Mouse (Mus musculus) spleen, adult 2 months (tissue): ENCODE measurements at regions not wholly inside any gene's neighbourhood (a gene's known extent, or its start where the extent isn't known, plus 50 kb on each side); places are given as distances from the start of the nearest gene placed in this dataset.

ENCODE experiments used
- DNase-seq, 2 experiments: peaks; one replicate each; pipeline versions ENCODE4 v3.0.0 to v3.0.0-alpha.2; 2012 to 2021; ENCODE audit warnings: low spot score in 2 of 2, low read depth in 1 of 2
- H3K27ac ChIP-seq: fragments of 200-500 bp; 2 replicates; pipeline ENCODE4 v1.5.1; 2012; ENCODE audit warnings: low read length, inconsistent platforms; ENCODE audit not compliant: insufficient read depth
- H3K27me3 ChIP-seq: fragments of 200-500 bp; 2 replicates; pipeline ENCODE4 v1.6.1; 2012; ENCODE audit warnings: mild to moderate bottlenecking, moderate library complexity, low read length, inconsistent platforms; ENCODE audit not compliant: control insufficient read depth, insufficient read depth
- H3K36me3 ChIP-seq: fragments of 200-500 bp; 2 replicates; pipeline ENCODE4 v1.6.1; 2012; ENCODE audit warnings: mild to moderate bottlenecking, low read length, inconsistent platforms; ENCODE audit not compliant: control insufficient read depth, insufficient read depth
- H3K4me1 ChIP-seq: fragments of 200-500 bp; 2 replicates; pipeline ENCODE4 v1.6.1; 2011; ENCODE audit warnings: inconsistent platforms; ENCODE audit not compliant: control insufficient read depth, insufficient read depth, insufficient read length
- H3K4me3 ChIP-seq: fragments of 200-500 bp; 2 replicates; pipeline ENCODE4 v1.5.1; 2011; ENCODE audit warnings: mild to moderate bottlenecking, inconsistent platforms; ENCODE audit not compliant: insufficient read depth, insufficient read length; ENCODE audit errors: extremely low read depth
- CTCF ChIP-seq: fragments of 200-500 bp; IDR thresholded peaks from 2 replicates; pipeline ENCODE4 v1.5.1; 2011; ENCODE audit warnings: mild to moderate bottlenecking, inconsistent platforms; ENCODE audit not compliant: insufficient read depth, insufficient read length, insufficient replicate concordance; ENCODE audit errors: extremely low read depth
- POLR2A ChIP-seq: fragments of 200-500 bp; IDR thresholded peaks from 2 replicates; pipeline ENCODE4 v1.6.1; 2011; ENCODE audit warnings: low read depth, low read length, inconsistent platforms
- WGBS: fragments of 180-500 bp; shearing (Covaris S2); methylation state at CpG from one replicate; pipeline ENCODE4 v1.1.7; 2018; 5-methylcytosine and 5-hydroxymethylcytosine counted together

DNA sequence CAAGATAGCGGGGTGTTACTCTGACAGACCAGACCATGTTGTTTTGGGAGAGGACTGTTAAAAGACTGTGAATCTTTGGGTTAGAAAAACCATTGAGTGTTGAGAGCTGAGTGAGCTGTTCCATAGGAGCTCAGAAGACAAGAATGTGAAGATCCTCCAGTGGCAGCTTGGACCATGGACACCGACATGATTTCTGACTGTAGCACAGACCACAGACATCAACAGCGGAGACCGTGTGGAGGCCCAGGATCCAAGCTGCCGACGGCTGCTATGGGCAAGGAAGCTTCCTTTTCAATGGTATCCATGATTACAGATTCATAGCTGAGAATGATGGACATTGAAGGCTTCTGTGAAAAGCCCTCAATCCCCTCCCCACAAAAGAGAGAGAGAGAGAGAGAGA, 105.6 kb downstream of the Zbtb18 start:
- 92% methylated on average over 6 of the region's 6 CpGs for WGBS

DNA sequence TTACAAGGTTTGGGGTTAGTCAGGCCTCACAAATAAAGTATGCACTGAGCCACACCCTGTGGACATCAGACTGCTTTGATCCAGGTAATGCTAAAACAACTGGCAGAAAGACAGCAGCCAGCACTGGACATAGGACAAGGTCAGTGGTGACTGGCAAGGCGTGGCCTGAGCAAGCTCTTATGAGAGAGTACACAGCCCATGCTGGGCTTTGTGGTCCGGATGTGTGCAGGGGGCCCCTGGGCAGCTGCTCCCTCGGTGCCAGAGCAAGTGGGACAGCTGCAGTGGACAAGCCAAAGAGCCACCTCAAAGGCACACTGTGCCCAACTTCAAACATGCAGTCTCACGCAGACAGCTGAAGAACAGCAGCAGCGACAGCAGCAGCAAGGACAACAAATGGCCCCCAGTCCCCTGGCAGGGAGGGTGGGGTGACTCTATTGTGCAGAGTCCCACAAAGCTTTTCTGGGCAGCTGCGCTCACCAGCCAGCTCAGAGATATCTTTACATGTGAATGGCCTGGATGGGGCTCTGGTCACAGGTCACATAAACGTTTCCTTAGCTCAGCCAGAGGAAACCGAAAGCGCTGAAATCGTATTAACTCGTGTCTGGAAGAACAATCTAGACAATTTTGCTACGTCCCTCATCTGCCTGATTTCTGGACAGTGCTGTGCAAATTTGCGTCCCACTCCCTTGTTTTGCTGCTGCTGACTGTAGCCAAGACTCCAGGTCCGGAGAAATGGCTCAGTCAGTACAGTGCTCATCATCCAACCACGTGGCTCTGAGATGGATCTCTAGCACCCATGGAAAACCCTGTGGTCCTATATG, 113.5 kb downstream of the Zbtb18 start:
- TF ChIP-seq POLR2A: no peak
- TF ChIP-seq CTCF: no peak
- Histone ChIP-seq H3K27me3 (no peaks in the 10 kb centered on the region), H3K4me3 (peak overlapping the region; percentile 29; the same call in 1 of the 2 replicates), H3K27ac (no peak overlapping the region; the same call in 1 of the 2 replicates), H3K36me3 (no peaks in the 10 kb centered on the region), H3K4me1 (peaks cover 3% of the 10 kb centered on the region; the same call in 1 of the 2 replicates)
- DNase-seq: no peak
- 39% methylated on average over 15 of the region's 15 CpGs for WGBS

More for the DNA sequence above, 105.6 kb downstream of the Zbtb18 start:
- no peaks in the 10 kb centered on the region for H3K36me3 ChIP-seq
- no peak for TF ChIP-seq CTCF
- no peak for TF ChIP-seq POLR2A
- H3K4me3 ChIP-seq: no peak overlapping the region
- no peak for DNase-seq
- H3K4me1 ChIP-seq: no peaks in the 10 kb centered on the region
- H3K27me3 ChIP-seq: no peaks in the 10 kb centered on the region
- no peak overlapping the region for H3K27ac ChIP-seq

DNA sequence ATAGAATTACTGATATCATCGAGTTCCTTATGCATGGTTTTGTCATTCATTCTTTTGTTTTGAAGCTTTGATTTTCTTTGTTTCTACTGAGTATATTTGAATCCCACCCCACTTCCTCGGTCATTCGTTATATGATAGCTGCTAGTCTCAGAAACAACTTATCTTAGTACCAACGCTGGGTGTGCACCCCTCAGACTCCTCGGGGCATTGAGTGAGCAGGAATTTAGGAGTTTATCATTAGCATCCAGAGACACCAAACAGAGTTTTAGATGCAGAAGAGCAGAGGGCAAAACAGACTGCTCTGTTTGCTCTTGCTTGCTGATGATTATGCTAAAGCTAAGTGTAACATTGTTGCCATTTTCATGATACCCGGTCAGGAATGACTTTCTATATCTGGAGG, 115.3 kb downstream of the Zbtb18 start:
- H3K36me3 ChIP-seq: no peaks in the 10 kb centered on the region
- no peak overlapping the region for H3K27ac ChIP-seq
- DNase-seq: no peak
- 86% methylated on average over 6 of the region's 6 CpGs for WGBS
- H3K4me1 ChIP-seq: peaks cover 3% of the 10 kb centered on the region; the same call in 1 of the 2 replicates
- TF ChIP-seq POLR2A: no peak
- no peak for TF ChIP-seq CTCF
- H3K27me3 ChIP-seq: no peaks in the 10 kb centered on the region
- no peak overlapping the region for H3K4me3 ChIP-seq

DNA sequence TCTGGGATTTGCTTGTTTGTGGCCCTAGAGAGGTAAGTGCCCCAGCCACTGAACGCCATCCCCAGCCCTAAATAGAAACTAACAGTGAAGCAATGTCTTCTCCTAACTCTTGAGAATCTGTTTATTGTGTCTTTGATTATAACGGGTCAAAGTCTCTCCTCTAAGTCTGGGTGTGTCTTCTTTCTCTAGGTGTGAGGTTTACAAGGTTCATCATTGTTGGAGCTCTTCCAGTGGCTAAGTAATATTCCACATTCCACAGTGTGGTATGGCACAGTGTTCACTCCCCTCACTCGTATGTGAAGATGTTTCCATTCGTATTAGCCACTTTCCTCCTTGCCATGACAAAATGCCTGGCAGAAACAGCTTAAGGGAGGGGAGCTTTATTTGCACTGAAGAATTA, 115.7 kb downstream of the Zbtb18 start:
- Histone ChIP-seq H3K27ac (no peak overlapping the region), H3K4me1 (peaks cover 3% of the 10 kb centered on the region; the same call in 1 of the 2 replicates), H3K4me3 (no peak overlapping the region), H3K27me3 (no peaks in the 10 kb centered on the region), H3K36me3 (no peaks in the 10 kb centered on the region)
- TF ChIP-seq CTCF (no peak), POLR2A (no peak)
- no peak for DNase-seq
- 87% methylated on average over 4 of the region's 4 CpGs for WGBS

DNA sequence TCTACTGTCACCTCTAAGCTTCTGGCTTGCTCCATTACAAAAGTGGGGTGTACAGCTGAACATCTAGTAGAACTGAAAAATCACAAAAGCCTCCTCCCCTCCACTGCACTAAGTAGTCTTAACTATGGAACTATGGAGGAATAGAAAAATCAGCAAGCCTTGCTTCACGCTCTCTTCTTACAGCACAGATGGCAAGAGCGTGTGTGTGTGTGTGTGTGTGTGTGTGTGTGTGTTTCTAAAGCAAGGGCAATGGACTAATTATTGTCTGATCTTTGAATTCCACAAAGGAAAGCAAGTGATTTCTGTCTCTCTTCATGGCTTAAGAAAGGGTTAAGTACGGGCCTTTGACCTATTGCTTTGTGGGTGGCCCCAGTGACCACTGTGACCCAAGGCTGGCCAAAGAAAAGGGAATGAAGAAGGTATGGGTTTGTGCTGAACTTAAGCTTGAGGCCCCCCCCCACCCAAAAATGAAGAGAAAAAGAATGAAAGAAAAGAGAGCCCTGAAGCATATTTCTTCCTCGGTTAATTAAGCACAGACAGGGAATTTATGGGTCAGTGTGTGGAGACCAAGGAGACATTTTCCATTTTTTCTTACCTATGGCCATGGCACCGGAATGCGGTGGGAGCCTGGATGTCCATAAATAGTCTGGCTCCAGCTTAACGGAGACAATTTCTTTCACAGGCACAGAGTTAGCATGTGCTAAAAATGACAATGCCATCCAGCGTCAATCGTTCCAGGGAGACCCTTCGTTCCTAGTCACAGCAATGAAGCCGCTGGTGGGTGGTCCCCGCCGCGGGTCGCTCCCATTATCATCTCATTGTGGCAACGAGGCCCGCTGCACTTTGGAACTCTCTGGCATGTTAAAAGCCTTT, 119.8 kb downstream of the Zbtb18 start:
- no peak overlapping the region for H3K27ac ChIP-seq
- no peaks in the 10 kb centered on the region; the same call in 1 of the 2 replicates for H3K4me1 ChIP-seq
- no peak overlapping the region for H3K4me3 ChIP-seq
- DNase-seq: no peak
- WGBS: 93% methylated on average over 17 of the region's 17 CpGs
- no peaks in the 10 kb centered on the region for H3K36me3 ChIP-seq
- no peaks in the 10 kb centered on the region for H3K27me3 ChIP-seq
- no peak for TF ChIP-seq CTCF
- no peak for TF ChIP-seq POLR2A

GRCm38 (mm10) chr1:177562589-177562912, 120.4 kb downstream of the Zbtb18 start:
- 91% methylated on average over 5 of the region's 5 CpGs for WGBS
- DNase-seq: no peak
- TF ChIP-seq CTCF (no peak), POLR2A (no peak)

GRCm38 (mm10) chr1:177565678-177566077, 123.5 kb downstream of the Zbtb18 start:
- H3K4me1 ChIP-seq: no peaks in the 10 kb centered on the region
- TF ChIP-seq CTCF (no peak), POLR2A (no peak)
- DNase-seq: no peak
- no peaks in the 10 kb centered on the region for H3K27me3 ChIP-seq
- 91% methylated on average over 3 of the region's 3 CpGs for WGBS
- no peaks in the 10 kb centered on the region for H3K36me3 ChIP-seq
- H3K27ac ChIP-seq: no peak overlapping the region
- no peak overlapping the region for H3K4me3 ChIP-seq

More at GRCm38 (mm10) chr1:177562589-177562912, 120.4 kb downstream of the Zbtb18 start:
- no peak overlapping the region for H3K4me3 ChIP-seq
- no peak overlapping the region for H3K27ac ChIP-seq
- H3K4me1 ChIP-seq: no peaks in the 10 kb centered on the region
- H3K36me3 ChIP-seq: no peaks in the 10 kb centered on the region
- no peaks in the 10 kb centered on the region for H3K27me3 ChIP-seq
